Mouse (Mus musculus): ENCODE measurements around the gene Ttc7b.

- TF ChIP-seq EP300 (optimal IDR thresholded peaks at IDR 0.05) = no peak
- TF ChIP-seq CTCF (IDR thresholded peaks at IDR 0.05; ENCODE audit: low read depth) = peak; percentile 28; the same call in 1 of the 2 replicates
Observed at GRCm38 (mm10) chr12:100304280-100304679, 216.3 kb downstream of the Ttc7b start.
